Mouse (Mus musculus) E14TG2a.4 (cell line): ENCODE data around the gene Slc17a7.

ENCODE experiments used
- CTCF ChIP-seq: conservative IDR thresholded peaks from 2 replicates; pipeline ENCODE4 v1.5.1; 2014; ENCODE audit warnings: low read length
- NANOG ChIP-seq: IDR thresholded peaks from 2 replicates; pipeline ENCODE4 v1.6.1; 2014; ENCODE audit warnings: borderline replicate concordance, low read length, mixed read lengths
- POU5F1 ChIP-seq: IDR thresholded peaks from 2 replicates; pipeline ENCODE4 v1.6.1; 2014; ENCODE audit warnings: low read length, borderline replicate concordance

DNA sequence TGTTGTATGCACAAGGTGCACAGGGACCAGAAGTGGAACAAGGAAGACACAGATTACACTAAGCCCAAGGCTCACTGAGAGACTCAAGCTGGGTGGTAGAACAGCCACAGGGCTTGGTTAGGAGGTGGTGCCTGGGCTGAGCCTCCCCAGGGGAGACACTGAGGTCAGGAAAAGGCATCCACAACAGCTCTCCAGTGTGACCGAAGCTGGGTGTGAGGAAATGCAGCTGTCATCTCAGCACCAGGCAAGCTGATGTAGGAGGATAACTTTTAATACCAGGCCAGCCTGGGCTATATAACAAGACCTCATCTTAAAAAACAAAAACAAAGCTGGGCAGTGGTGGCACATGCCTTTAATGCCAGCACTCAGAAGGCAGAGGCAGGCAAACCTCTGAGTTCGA, 27.4 kb downstream of the Slc17a7 start:
- TF ChIP-seq CTCF (no peak), NANOG (no peak), POU5F1 (no peak)
